8 mouse cellular contexts compared by ENCODE assay signal in genomic region chr7:28767462-28767965, GRCm38 (mm10). TPM values are rescaled to one million over a fixed set of nuclear protein-coding genes. Genes with fewer than 3 reads are reported as not detected.
DNase-seq lines count a peak whose midpoint lies in the region; ATAC-seq and TF ChIP-seq lines count a peak whose summit lies in the region.

Gene Nfkbib, minus strand, starts transcription at chr7:28767512.

- H3K4me2 ChIP-seq in embryonic facial prominence, embryonic 11.5 days (ENCODE audit: low read depth, low read length) = peak within 1 kb of the TSS; percentile 54
- H3K4me2 ChIP-seq in heart, embryonic 12.5 days = peak within 1 kb of the TSS; percentile 71
- H3K4me2 ChIP-seq in midbrain, embryonic 16.5 days (ENCODE audit: low read length) = peak within 1 kb of the TSS; percentile 61

- WGBS in spleen, adult 2 months = 77% methylated on average over 7 of the region's 7 CpGs
- WGBS in embryonic facial prominence, embryonic 11.5 days = 60% methylated on average over 7 of the region's 7 CpGs
- 68% methylated on average over 7 of the region's 7 CpGs for WGBS in heart, embryonic 12.5 days
- WGBS in midbrain, embryonic 16.5 days = 68% methylated on average over 7 of the region's 7 CpGs

- DNase-seq in spleen, adult 2 months (ENCODE audit: low read depth in 1 of 2, low spot score in 2 of 2) = no peak
- no peak for DNase-seq in spleen, adult 12 weeks (ENCODE audit: low spot score)
- no peak for DNase-seq in embryonic facial prominence, embryonic 11.5 days (ENCODE audit: low spot score)
- DNase-seq in left cerebral cortex, adult 8-10 months (ENCODE audit: low spot score in 2 of 2) = no peak
- no peak for DNase-seq in right cerebral cortex, postnatal 25 days
- DNase-seq in thymus, postnatal 4 days = no peak

- no peak for TF ChIP-seq POLR2A in spleen, adult 2 months (IDR thresholded peaks at IDR 0.05; ENCODE audit: low read depth, low read length)

- H3K4me3 ChIP-seq in spleen, adult 2 months (ENCODE audit: extremely low read depth, insufficient read depth, insufficient read length) = peak within 1 kb of the TSS; percentile 95
- peak within 1 kb of the TSS; percentile 83 for H3K4me3 ChIP-seq in embryonic facial prominence, embryonic 11.5 days (ENCODE audit: low read depth, low read length)
- peak within 1 kb of the TSS; percentile 79 for H3K4me3 ChIP-seq in heart, embryonic 12.5 days
- peak within 1 kb of the TSS; percentile 69 for H3K4me3 ChIP-seq in midbrain, embryonic 16.5 days (ENCODE audit: low read depth, low read length)

- H3K9me3 ChIP-seq in embryonic facial prominence, embryonic 11.5 days (replicated peaks; ENCODE audit: control insufficient read depth, low read length) = no peaks in the 10 kb centered on the region
- H3K9me3 ChIP-seq in heart, embryonic 12.5 days (replicated peaks) = no peaks in the 10 kb centered on the region
- H3K9me3 ChIP-seq in midbrain, embryonic 16.5 days (replicated peaks; ENCODE audit: control insufficient read depth, low read length, poor library complexity, severe bottlenecking) = no peaks in the 10 kb centered on the region

- peaks cover 7% of the 10 kb centered on the region; the same call in 1 of the 2 replicates for H3K4me1 ChIP-seq in spleen, adult 2 months (ENCODE audit: control insufficient read depth, insufficient read depth, insufficient read length)
- H3K4me1 ChIP-seq in embryonic facial prominence, embryonic 11.5 days (ENCODE audit: control insufficient read depth, insufficient read depth, low read length) = no peaks in the 10 kb centered on the region
- peaks cover 21% of the 10 kb centered on the region for H3K4me1 ChIP-seq in heart, embryonic 12.5 days (replicated peaks)
- peaks cover 25% of the 10 kb centered on the region for H3K4me1 ChIP-seq in midbrain, embryonic 16.5 days (ENCODE audit: control insufficient read depth, insufficient read depth, low read length)

- H3K27ac ChIP-seq in spleen, adult 2 months (ENCODE audit: insufficient read depth, low read length) = no peak within 1 kb of the TSS
- H3K27ac ChIP-seq in embryonic facial prominence, embryonic 11.5 days (replicated peaks; ENCODE audit: low read depth, low read length) = no peak within 1 kb of the TSS
- H3K27ac ChIP-seq in heart, embryonic 12.5 days (ENCODE audit: poor library complexity, severe bottlenecking) = no peak within 1 kb of the TSS
- no peak within 1 kb of the TSS for H3K27ac ChIP-seq in midbrain, embryonic 16.5 days (ENCODE audit: low read length)

- H3K36me3 ChIP-seq in spleen, adult 2 months (ENCODE audit: control insufficient read depth, insufficient read depth, low read length) = peaks cover 6% of the 10 kb centered on the region; the same call in 1 of the 2 replicates
- H3K36me3 ChIP-seq in embryonic facial prominence, embryonic 11.5 days (replicated peaks; ENCODE audit: control insufficient read depth, insufficient read depth, low read depth, low read length) = no peaks in the 10 kb centered on the region
- H3K36me3 ChIP-seq in heart, embryonic 12.5 days = peaks cover 6% of the 10 kb centered on the region; the same call in 1 of the 2 replicates
- 0 out of 2 replicates have a peak, but pooled peaks cover 5% of the 10 kb centered on the region for H3K36me3 ChIP-seq in midbrain, embryonic 16.5 days (ENCODE audit: control insufficient read depth, insufficient read depth, low read length)

- H3K27me3 ChIP-seq in spleen, adult 2 months (ENCODE audit: control insufficient read depth, insufficient read depth, low read length) = no peaks in the 10 kb centered on the region
- H3K27me3 ChIP-seq in embryonic facial prominence, embryonic 11.5 days (ENCODE audit: control insufficient read depth, insufficient read depth, low read length) = no peaks in the 10 kb centered on the region
- H3K27me3 ChIP-seq in heart, embryonic 12.5 days (replicated peaks) = no peaks in the 10 kb centered on the region
- H3K27me3 ChIP-seq in midbrain, embryonic 16.5 days (ENCODE audit: control insufficient read depth, insufficient read depth, low read depth, low read length) = no peaks in the 10 kb centered on the region

- TF ChIP-seq CTCF in spleen, adult 2 months (IDR thresholded peaks at IDR 0.05; ENCODE audit: extremely low read depth, insufficient read depth, insufficient read length, insufficient replicate concordance) = no peak

- H3K9ac ChIP-seq in embryonic facial prominence, embryonic 11.5 days (replicated peaks; ENCODE audit: low read length) = peak within 1 kb of the TSS; percentile 66
- H3K9ac ChIP-seq in heart, embryonic 12.5 days = peak within 1 kb of the TSS; percentile 80
- H3K9ac ChIP-seq in midbrain, embryonic 16.5 days (ENCODE audit: low read depth, low read length) = peak within 1 kb of the TSS; percentile 73

- ATAC-seq in embryonic facial prominence, embryonic 11.5 days (replicated peaks; ENCODE audit: insufficient number of reproducible peaks, low FRiP score, low TSS enrichment, low read depth) = no peak
- no peak for ATAC-seq in heart, embryonic 12.5 days (ENCODE audit: insufficient number of reproducible peaks, low FRiP score)
- ATAC-seq in midbrain, embryonic 16.5 days = no peak

RNA-seq across cellular contexts. Expression of gene Nfkbib, which starts in this region (rescaled TPM):
- polyA plus RNA-seq in spleen, adult 2 months (2012; rRNA removed) = 51.1 and 67.9 TPM in 2 replicates
- polyA plus RNA-seq in embryonic facial prominence, embryonic 11.5 days (2014; fragmentation: Nextera tagmentation; extraction: Ambion mirVana) = 33.4 and 41.0 TPM in 2 replicates
- 30.0 and 32.1 TPM in 2 replicates for polyA plus RNA-seq in heart, embryonic 12.5 days (2016; fragmentation: Nextera tagmentation; extraction: Ambion mirVana)
- 10 to 100 TPM; 32.2 to 34.7 (median 33.3) TPM for total RNA-seq in left cerebral cortex, adult 8-10 months (2022)
- 52.0 and 64.7 TPM in 2 replicates for polyA plus RNA-seq in midbrain, embryonic 16.5 days (2015; fragmentation: Nextera tagmentation; extraction: Ambion mirVana)
